In genomic region chr3:84735716-84736115, GRCm38 (mm10) we compare ENCODE assay signal across 24 mouse cellular contexts.
DNase-seq lines count a peak whose midpoint lies in the region; ATAC-seq and TF ChIP-seq lines count a peak whose summit lies in the region.
"Had no signal": no experiment of that assay in that cellular context is flagged by ENCODE, and none has a peak within 500 bp of the region (broad histone marks: within the 10 kb centered on the region; RNA-seq: fewer than 3 reads in every experiment).

No protein-coding gene starts in this region.

- H3K4me3 ChIP-seq in heart, embryonic 10.5 days, result no peak overlapping the region
- H3K4me3 ChIP-seq in forebrain, embryonic 13.5 days, result no peak overlapping the region
- H3K4me3 ChIP-seq: embryonic facial prominence, embryonic 15.5 days; erythroblast, embryonic 14.5 days; forebrain, embryonic 10.5 days; forebrain, embryonic 15.5 days; heart, adult 2 months; heart, embryonic 12.5 days; hindbrain, embryonic 10.5 days had no signal

- no peaks in the 10 kb centered on the region for H3K36me3 ChIP-seq in heart, embryonic 10.5 days
- H3K36me3 ChIP-seq in forebrain, embryonic 13.5 days (ENCODE audit: poor library complexity, severe bottlenecking), result no peaks in the 10 kb centered on the region
- H3K36me3 ChIP-seq: embryonic facial prominence, embryonic 15.5 days; forebrain, embryonic 10.5 days; forebrain, embryonic 15.5 days; heart, embryonic 12.5 days; hindbrain, embryonic 10.5 days had no signal

- ATAC-seq in forebrain, embryonic 13.5 days, result no peak
- ATAC-seq: CD4-positive, CD25-positive, alpha-beta regulatory T cell, adult 4 months; forebrain, embryonic 15.5 days; intestine, embryonic 16.5 days had no signal

- H3K4me1 ChIP-seq in heart, embryonic 10.5 days, result peaks cover 12% of the 10 kb centered on the region
- H3K4me1 ChIP-seq in forebrain, embryonic 13.5 days, result peaks cover 32% of the 10 kb centered on the region

- no peaks in the 10 kb centered on the region for H3K9me3 ChIP-seq in heart, embryonic 10.5 days
- no peaks in the 10 kb centered on the region for H3K9me3 ChIP-seq in forebrain, embryonic 13.5 days (replicated peaks)
- H3K9me3 ChIP-seq: embryonic facial prominence, embryonic 15.5 days; forebrain, embryonic 10.5 days; forebrain, embryonic 15.5 days; heart, embryonic 12.5 days; hindbrain, embryonic 10.5 days had no signal

- peaks cover 23% of the 10 kb centered on the region for H3K27me3 ChIP-seq in heart, embryonic 10.5 days (ENCODE audit: insufficient read depth, poor library complexity, severe bottlenecking)
- H3K27me3 ChIP-seq in forebrain, embryonic 13.5 days, result no peaks in the 10 kb centered on the region
- H3K27me3 ChIP-seq: embryonic facial prominence, embryonic 15.5 days; forebrain, embryonic 15.5 days; Patski had no signal

- peak; percentile 20 for DNase-seq in adrenal gland, adult 2 months
- no peak for DNase-seq in adrenal gland, postnatal 4 days (ENCODE audit: low spot score in 2 of 2)
- peak; percentile 76 for DNase-seq in heart, adult 11 months
- DNase-seq in heart, embryonic 10.5 days (ENCODE audit: low spot score), result no peak
- DNase-seq in brain, embryonic 14.5 days (ENCODE audit: low read depth), result peak; percentile 26
- no peak for DNase-seq in left cerebral cortex, adult 18-20 months (ENCODE audit: low spot score in 2 of 2)
- DNase-seq: adrenal gland, postnatal 10 days; B cell, adult 2 months; cerebellum, adult 11 months; cerebellum, adult 8-10 months; cerebellum, postnatal 14 days; heart, adult 2 months; kidney, adult 2 months had no signal

- H3K4me2 ChIP-seq in forebrain, embryonic 13.5 days, result no peak overlapping the region
- H3K4me2 ChIP-seq: embryonic facial prominence, embryonic 15.5 days; forebrain, embryonic 15.5 days; heart, embryonic 12.5 days; hindbrain, embryonic 14.5 days had no signal

- H3K27ac ChIP-seq in heart, embryonic 10.5 days, result no peak overlapping the region
- no peak overlapping the region for H3K27ac ChIP-seq in forebrain, embryonic 13.5 days
- H3K27ac ChIP-seq: embryonic facial prominence, embryonic 15.5 days; forebrain, embryonic 10.5 days; forebrain, embryonic 15.5 days; heart, adult 2 months; hindbrain, embryonic 10.5 days; hindbrain, embryonic 14.5 days had no signal

- TF ChIP-seq CTCF in brain, embryonic 14.5 days (IDR thresholded peaks at IDR 0.05; ENCODE audit: borderline replicate concordance, extremely low read depth, insufficient read depth, insufficient read length), result no peak

- no peak overlapping the region for H3K9ac ChIP-seq in forebrain, embryonic 13.5 days
- H3K9ac ChIP-seq: embryonic facial prominence, embryonic 15.5 days; forebrain, embryonic 15.5 days; heart, embryonic 12.5 days; hindbrain, embryonic 14.5 days had no signal

- no peak for TF ChIP-seq POLR2A in brain, embryonic 14.5 days (IDR thresholded peaks at IDR 0.05; ENCODE audit: borderline replicate concordance, extremely low read depth, insufficient read depth, insufficient read length, poor library complexity, severe bottlenecking)

- 58% methylated on average over 10 of the region's 10 CpGs for WGBS in heart, embryonic 10.5 days
- WGBS in forebrain, embryonic 13.5 days, result 55% methylated on average over 10 of the region's 10 CpGs

Comparison
In these comparisons a context has a peak if more than half of its experiments do, and no peak if none do; other contexts are left out.
1. DNase-seq: peak in adrenal gland, adult 2 months (single experiment), heart, adult 11 months (single experiment) and brain, embryonic 14.5 days (single experiment); none in adrenal gland, postnatal 4 days (0 of 2), heart, embryonic 10.5 days (single experiment) and left cerebral cortex, adult 18-20 months (0 of 2).